Mouse (Mus musculus): ENCODE results near the gene Rbpj. TPM values are rescaled to one million over a fixed set of nuclear protein-coding genes. Genes with fewer than 3 reads are reported as not detected.

The Rbpj gene
- total RNA-seq, 2 experiments from 2014 or later = 20.3 to 25.8 TPM

DNA sequence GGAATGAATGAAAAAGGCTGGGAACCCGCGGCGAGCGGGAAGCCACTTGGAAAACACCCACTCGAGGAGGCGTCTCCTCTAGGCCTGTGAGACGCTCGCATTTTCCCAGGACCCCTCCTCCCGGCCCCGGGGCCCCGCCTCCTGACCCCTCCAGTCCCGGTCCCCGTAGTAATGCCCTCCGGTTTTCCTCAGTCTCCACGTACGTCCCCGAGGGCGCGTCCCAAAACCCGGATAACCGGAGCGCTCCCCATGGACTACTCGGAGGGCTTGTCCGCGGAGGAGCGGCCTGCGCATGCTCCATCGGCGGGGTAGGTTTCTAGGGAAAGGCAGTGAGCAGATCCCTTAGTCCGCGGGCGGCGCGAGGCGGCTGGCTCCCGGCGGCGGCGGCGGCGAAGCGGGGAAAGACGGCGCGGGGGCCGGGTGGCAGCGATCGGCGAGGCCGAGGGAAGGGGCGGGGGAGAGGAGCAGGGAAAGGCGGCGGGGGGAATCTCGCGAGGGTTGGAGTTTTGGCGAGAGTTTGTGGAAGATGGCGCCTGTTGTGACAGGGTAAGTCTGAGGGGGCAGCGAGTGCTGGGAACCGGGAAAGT is 124.3 kb downstream of the Rbpj start:
- peak; percentile 99 to 100 for DNase-seq (ENCODE audit: low spot score in 2 of 2)

GRCm38 (mm10) chr5:53590875-53591682 is 125.1 kb downstream of the Rbpj start:
- peak; percentile 25 to 58 for DNase-seq (ENCODE audit: low spot score in 2 of 2)

- DNase-seq (ENCODE audit: low spot score in 2 of 2) = no peak
Measured at GRCm38 (mm10) chr5:53591683-53592050, 125.7 kb downstream of the Rbpj start.

DNA sequence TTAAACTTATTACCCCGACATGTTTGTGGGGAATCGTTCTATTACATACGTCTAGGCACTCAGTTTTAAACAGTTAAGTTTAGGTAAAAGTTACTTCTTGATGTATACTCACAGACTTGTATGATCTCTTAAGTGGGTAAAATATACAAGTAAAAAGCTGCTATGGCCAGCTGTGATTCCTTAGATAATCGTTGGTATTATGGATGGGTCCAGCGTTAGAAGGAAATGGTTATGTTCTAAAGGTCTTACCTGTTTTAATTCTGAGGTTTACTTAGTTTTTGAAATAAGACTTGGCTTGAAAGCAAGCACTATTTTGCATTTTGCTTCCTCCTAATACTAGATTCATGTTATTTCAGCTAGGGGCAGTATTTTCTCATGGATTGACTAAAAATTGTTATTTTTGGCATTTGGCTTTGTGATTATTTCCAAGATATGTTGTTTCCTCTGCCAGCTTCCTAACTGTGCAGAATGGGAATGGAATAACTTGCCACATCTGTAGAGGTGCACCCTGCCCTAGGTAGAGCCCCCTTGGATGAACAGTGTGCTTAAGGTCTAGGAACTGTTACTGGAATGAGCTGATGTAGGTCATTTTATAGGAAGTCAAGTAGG is 127.2 kb downstream of the Rbpj start:
- no peak for DNase-seq (ENCODE audit: low spot score in 2 of 2)

GRCm38 (mm10) chr5:53594274-53594673 is 128.3 kb downstream of the Rbpj start:
- DNase-seq (ENCODE audit: low spot score in 2 of 2) = peak; percentile 24 to 37

DNA sequence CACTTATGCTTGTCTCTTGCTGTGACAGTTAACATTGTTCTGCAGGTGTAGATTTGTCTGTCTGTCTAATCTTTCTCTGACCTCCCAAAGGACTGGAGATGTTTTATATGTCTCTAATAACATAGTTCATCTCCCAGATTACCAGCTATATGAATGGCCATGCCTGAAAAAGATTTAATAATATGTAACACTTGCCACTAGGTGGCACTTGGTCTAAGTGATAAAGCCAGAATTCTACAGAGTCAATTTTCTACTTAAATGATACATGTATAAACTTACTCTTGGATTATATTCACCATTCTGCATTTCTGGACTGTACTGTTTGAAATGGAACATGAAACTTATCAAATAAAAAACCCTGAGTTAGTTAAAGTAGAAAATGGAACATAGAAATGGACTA is 132.6 kb downstream of the Rbpj start:
- no peak for DNase-seq (ENCODE audit: low spot score in 2 of 2)

GRCm38 (mm10) chr5:53599116-53599515 is 133.2 kb downstream of the Rbpj start:
- no peak for DNase-seq (ENCODE audit: low spot score in 2 of 2)

- DNase-seq (ENCODE audit: low spot score in 2 of 2) = no peak
Measured at GRCm38 (mm10) chr5:53602194-53602593, 136.2 kb downstream of the Rbpj start.

DNA sequence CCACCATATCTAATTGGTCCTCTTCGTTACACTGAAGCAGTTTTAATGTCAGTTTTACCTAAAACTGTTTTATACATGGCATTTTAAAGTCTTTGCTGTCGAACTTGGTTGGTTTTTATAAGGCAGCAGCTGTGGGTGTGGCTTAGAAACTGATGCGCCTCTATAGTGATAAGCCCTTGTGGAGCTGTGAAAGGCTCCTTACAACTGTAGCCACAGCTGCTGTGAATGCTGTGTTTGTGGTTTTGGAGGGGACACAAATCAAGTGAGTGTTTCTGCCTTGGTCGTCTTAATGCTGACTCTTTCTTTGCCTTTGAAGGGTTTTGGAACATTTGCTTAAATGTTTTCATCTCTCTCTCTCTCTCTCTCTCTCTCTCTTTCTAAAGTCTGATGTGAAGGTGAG is 139.5 kb downstream of the Rbpj start:
- no peak for DNase-seq (ENCODE audit: low spot score in 2 of 2)

GRCm38 (mm10) chr5:53607230-53607996 is 141.5 kb downstream of the Rbpj start:
- no peak for DNase-seq (ENCODE audit: low spot score in 2 of 2)

- DNase-seq (ENCODE audit: low spot score in 2 of 2) = no peak
Measured at GRCm38 (mm10) chr5:53618844-53619243, 152.9 kb downstream of the Rbpj start.

- no peak for DNase-seq (ENCODE audit: low spot score in 2 of 2)
Measured at GRCm38 (mm10) chr5:53632026-53632425, 166.1 kb downstream of the Rbpj start.

- DNase-seq (ENCODE audit: low spot score in 2 of 2) = no peak
Measured at GRCm38 (mm10) chr5:53636795-53637194, 170.8 kb downstream of the Rbpj start.

DNA sequence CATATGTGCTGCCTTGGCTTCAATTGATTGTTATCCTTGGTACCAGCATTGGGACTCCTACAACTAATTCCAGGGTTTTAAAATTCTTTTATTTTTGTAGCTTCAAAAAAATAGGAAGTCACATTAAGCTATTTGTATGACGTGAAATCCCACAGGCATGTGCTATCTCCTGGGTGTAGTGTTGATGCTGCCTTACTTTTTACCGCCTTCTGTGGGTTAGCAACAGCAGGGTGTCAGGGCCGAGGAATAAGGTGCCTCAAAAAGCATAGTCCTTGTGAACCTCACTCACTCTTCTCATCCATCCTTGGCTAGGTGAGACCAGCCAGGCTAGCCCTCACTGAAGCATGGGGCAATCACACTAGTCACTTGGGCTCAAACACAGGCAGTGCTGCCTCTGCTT is 171.3 kb downstream of the Rbpj start:
- no peak for DNase-seq (ENCODE audit: low spot score in 2 of 2)

- DNase-seq (ENCODE audit: low spot score in 2 of 2) = no peak
Measured at GRCm38 (mm10) chr5:53638647-53639046, 172.7 kb downstream of the Rbpj start.

- DNase-seq (ENCODE audit: low spot score in 2 of 2) = no peak
Measured at GRCm38 (mm10) chr5:53646669-53647068, 180.7 kb downstream of the Rbpj start.

DNA sequence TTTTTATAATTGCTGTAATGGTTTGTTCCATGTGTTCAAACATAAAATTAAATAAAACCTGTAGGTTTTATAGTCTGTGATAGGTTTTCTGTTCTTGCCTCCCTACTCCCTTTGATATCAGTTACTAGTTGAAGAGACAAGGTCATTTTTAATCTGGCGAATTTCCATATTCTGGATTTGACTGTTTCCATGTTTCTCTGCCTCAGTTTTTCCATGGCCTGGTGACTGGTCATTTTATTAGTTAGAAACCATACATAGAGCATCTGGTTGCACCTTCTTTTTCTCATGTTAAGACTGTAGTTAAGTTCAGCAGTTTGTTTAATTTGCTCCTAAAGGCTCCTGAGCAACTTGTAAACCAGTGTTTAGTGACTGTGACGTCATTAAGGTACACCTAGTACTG is 181.4 kb downstream of the Rbpj start:
- DNase-seq (ENCODE audit: low spot score in 2 of 2) = no peak

- DNase-seq (ENCODE audit: low spot score in 2 of 2) = no peak
Measured at GRCm38 (mm10) chr5:53656596-53656995, 190.6 kb downstream of the Rbpj start.

DNA sequence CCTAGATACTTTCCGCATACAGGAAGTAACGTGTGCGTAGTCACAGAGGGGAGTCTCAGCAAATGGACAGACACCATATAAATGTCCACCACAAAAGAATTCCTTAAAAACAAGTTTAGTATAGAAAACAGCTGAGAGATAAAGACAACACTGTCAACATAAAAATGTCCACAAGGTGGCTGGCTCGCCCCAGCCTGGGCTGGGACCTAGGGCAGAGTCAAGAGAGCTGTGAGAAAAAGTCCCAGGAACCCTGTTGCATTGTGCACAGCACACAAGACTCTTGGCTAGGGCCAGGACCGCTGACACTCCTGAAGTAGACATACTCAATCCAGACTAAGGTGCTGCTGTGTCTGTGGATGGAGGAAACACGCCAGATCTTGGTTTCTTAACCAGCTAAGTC is 192.0 kb downstream of the Rbpj start:
- peak; percentile 27 to 43 for DNase-seq (ENCODE audit: low spot score in 2 of 2)

DNA sequence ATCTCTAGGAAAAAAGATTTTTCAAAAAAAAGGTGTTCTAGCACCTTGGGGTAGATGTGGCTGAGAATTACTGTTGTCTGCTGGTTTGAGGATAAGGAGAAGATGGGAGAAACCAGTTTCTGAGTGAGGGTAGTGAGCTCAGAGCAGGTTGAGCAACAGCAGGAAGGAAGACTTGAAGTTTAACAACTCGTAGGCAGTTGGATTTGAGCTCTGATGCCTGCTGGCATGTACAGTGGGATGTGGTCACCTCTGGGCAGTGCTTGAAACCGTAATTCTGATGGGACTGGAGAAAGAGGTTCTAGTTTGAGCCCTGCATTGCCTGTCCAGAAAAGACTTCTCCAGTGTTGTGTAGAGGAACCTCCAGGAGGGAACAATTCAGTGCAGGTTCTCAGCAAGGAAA is 195.6 kb downstream of the Rbpj start:
- no peak for DNase-seq (ENCODE audit: low spot score in 2 of 2)

DNA sequence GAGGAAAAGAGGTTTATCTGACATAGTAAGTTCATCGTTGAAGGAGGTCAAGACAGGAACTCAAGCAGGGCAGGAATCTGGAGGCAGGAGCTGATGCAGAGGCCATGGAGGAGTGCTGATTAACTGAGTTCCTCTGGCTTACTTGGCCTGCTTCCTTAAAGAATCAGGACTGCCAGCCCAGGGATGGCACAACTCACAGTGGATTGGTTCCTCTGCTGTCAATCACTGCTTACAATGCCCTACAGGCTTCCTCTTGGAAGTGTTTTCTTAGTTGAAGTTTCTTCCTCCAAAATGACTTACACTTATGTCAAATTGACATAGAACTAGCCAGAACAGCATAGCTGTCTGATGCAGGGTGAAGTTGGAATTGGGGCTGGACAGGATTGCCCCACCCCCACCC is 196.5 kb downstream of the Rbpj start:
- DNase-seq (ENCODE audit: low spot score in 2 of 2) = no peak

GRCm38 (mm10) chr5:53663665-53664064 is 197.7 kb downstream of the Rbpj start:
- no peak for DNase-seq (ENCODE audit: low spot score in 2 of 2)
